Mouse (Mus musculus) intestine, embryonic 15.5 days (tissue): ENCODE results near the gene Pgp. TPM values are rescaled to one million over a fixed set of nuclear protein-coding genes. Genes with fewer than 3 reads are reported as not detected.

Source experiments
- ATAC-seq: fragments of 200-750 bp; cut with Nextera tagmentation; 2 replicates; pipeline ENCODE4 v1.8.0; 2017; ENCODE audit warnings: moderate TSS enrichment, moderate library complexity
- H3K27ac ChIP-seq: fragments of 300-500 bp; sonication (generic); 2 replicates; pipeline ENCODE4 v1.5.1; 2015; ENCODE audit warnings: mild to moderate bottlenecking, inconsistent platforms
- H3K27me3 ChIP-seq: fragments of 300-500 bp; sonication (generic); replicated peaks from 2 replicates; pipeline ENCODE4 v1.6.1; 2015; ENCODE audit warnings: inconsistent platforms
- H3K36me3 ChIP-seq: fragments of 300-500 bp; sonication (generic); 2 replicates; pipeline ENCODE4 v1.6.1; 2015; ENCODE audit warnings: inconsistent platforms
- H3K4me1 ChIP-seq: fragments of 300-500 bp; sonication (generic); replicated peaks from 2 replicates; pipeline ENCODE4 v1.6.1; 2015; ENCODE audit warnings: inconsistent platforms
- H3K4me2 ChIP-seq: fragments of 300-500 bp; sonication (generic); replicated peaks from 2 replicates; pipeline ENCODE4 v1.6.1; 2015; ENCODE audit warnings: mild to moderate bottlenecking, inconsistent platforms
- H3K4me3 ChIP-seq: fragments of 300-500 bp; sonication (generic); replicated peaks from 2 replicates; pipeline ENCODE4 v1.5.1; 2015; ENCODE audit warnings: inconsistent platforms
- H3K9ac ChIP-seq: fragments of 300-500 bp; sonication (generic); 2 replicates; pipeline ENCODE4 v1.6.1; 2015; ENCODE audit warnings: inconsistent platforms
- H3K9me3 ChIP-seq: fragments of 300-500 bp; sonication (generic); 2 replicates; pipeline ENCODE4 v1.6.1; 2016; ENCODE audit warnings: inconsistent platforms
- WGBS: fragments of 180-500 bp; shearing (Covaris S2); methylation state at CpG from one replicate; pipeline ENCODE4 v1.1.7; 2015; 5-methylcytosine and 5-hydroxymethylcytosine counted together
- polyA plus RNA-seq: library from polyadenylated mRNA; unstranded; fragments of >200 nt; fragmentation: Nextera tagmentation; extraction: Ambion mirVana; gene quantifications from 2 replicates; pipeline ENCODE4 v1.2.1, GENCODE M21; 2015

The Pgp gene
- polyA plus RNA-seq, 1 experiment from 2014 or later: 79.9 TPM

- no peak for ATAC-seq
- H3K4me2 ChIP-seq: no peak overlapping the region
- WGBS: 55% methylated on average over 6 of the region's 6 CpGs
- H3K4me1 ChIP-seq: no peaks in the 10 kb centered on the region
- no peaks in the 10 kb centered on the region for H3K9me3 ChIP-seq
- no peak overlapping the region for H3K27ac ChIP-seq
- no peaks in the 10 kb centered on the region for H3K36me3 ChIP-seq
- H3K4me3 ChIP-seq: no peak overlapping the region
- H3K9ac ChIP-seq: no peak overlapping the region
- H3K27me3 ChIP-seq: no peaks in the 10 kb centered on the region
Measured at GRCm38 (mm10) chr17:24463374-24464133, 6.6 kb upstream of the Pgp start.

DNA sequence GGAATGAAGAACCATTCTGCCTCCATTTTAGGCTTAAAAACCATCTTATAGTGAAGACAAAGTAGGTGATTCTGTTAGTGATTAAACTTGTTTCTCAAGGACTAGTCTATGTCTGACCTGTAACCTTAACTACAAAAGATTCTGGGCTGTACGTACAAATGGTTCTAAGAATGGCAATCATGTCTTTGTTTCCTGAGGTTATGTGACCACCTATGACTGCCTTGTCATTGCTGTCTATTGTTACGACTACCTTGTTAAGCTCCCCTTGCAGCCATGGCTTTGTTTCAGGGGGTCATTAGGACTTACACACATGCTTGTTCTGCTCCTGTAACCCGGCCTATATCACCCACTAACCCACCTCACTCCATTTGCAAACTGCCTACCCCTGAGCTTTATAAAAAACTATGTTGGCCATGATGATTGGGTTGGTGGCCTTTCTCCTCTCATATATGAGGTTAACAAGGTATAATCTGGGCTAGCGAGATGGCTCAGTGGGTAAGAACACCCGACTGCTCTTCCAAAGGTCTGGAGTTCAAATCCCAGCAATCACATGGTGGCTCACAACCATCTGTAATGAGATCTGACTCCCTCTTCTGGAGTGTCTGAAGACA, 1.5 kb upstream of the Pgp start:
- peaks cover 28% of the 10 kb centered on the region for H3K4me1 ChIP-seq
- no peaks in the 10 kb centered on the region for H3K27me3 ChIP-seq
- H3K36me3 ChIP-seq: no peaks in the 10 kb centered on the region
- 93% methylated on average over 5 of the region's 5 CpGs for WGBS
- no peak overlapping the region for H3K4me3 ChIP-seq
- H3K27ac ChIP-seq: no peak overlapping the region
- no peak overlapping the region for H3K9ac ChIP-seq
- no peak overlapping the region for H3K4me2 ChIP-seq
- H3K9me3 ChIP-seq: no peaks in the 10 kb centered on the region
- no peak for ATAC-seq

GRCm38 (mm10) chr17:24469336-24469909, 769 bp upstream of the Pgp start:
- ATAC-seq: no peak
- peak overlapping the region; percentile 90 for H3K27ac ChIP-seq
- peak overlapping the region; percentile 84 for H3K4me3 ChIP-seq
- H3K36me3 ChIP-seq: peaks cover 2% of the 10 kb centered on the region; the same call in 1 of the 2 replicates
- no peaks in the 10 kb centered on the region for H3K27me3 ChIP-seq
- H3K4me2 ChIP-seq: peak overlapping the region; percentile 96
- peak overlapping the region; percentile 62 for H3K9ac ChIP-seq
- 19% methylated on average over 7 of the region's 7 CpGs for WGBS
- H3K4me1 ChIP-seq: peaks cover 34% of the 10 kb centered on the region
- no peaks in the 10 kb centered on the region for H3K9me3 ChIP-seq

- peak overlapping the region; percentile 90 for H3K27ac ChIP-seq
- WGBS: under 1% methylated on average over 68 of the region's 68 CpGs
- peak overlapping the region; percentile 96 for H3K4me2 ChIP-seq
- H3K36me3 ChIP-seq: peaks cover 15% of the 10 kb centered on the region
- no peaks in the 10 kb centered on the region for H3K27me3 ChIP-seq
- peaks cover 36% of the 10 kb centered on the region for H3K4me1 ChIP-seq
- peak overlapping the region; percentile 94 for H3K9ac ChIP-seq
- peak; percentile 26 for ATAC-seq
- H3K4me3 ChIP-seq: peak overlapping the region; percentile 84
- no peaks in the 10 kb centered on the region for H3K9me3 ChIP-seq
Measured at GRCm38 (mm10) chr17:24470701-24471527, 722 bp downstream of the Pgp start.

GRCm38 (mm10) chr17:24472512-24472911, 2.3 kb downstream of the Pgp start:
- Histone ChIP-seq H3K4me1 (peaks cover 36% of the 10 kb centered on the region), H3K4me2 (peak overlapping the region; percentile 96), H3K36me3 (peaks cover 22% of the 10 kb centered on the region), H3K4me3 (peak overlapping the region; percentile 84), H3K9me3 (no peaks in the 10 kb centered on the region), H3K27ac (peak overlapping the region; percentile 78), H3K27me3 (no peaks in the 10 kb centered on the region), H3K9ac (peak overlapping the region; percentile 12; the same call in 1 of the 2 replicates)
- ATAC-seq: peak; percentile 41
- 60% methylated on average over 4 of the region's 4 CpGs for WGBS

GRCm38 (mm10) chr17:24473612-24474275, 3.6 kb downstream of the Pgp start, which contains the start of gene Bricd5:
Bricd5 (plus strand) TSS chr17:24473884.
- Histone ChIP-seq H3K36me3 (peaks cover 22% of the 10 kb centered on the region), H3K4me3 (0 out of 2 replicates have a peak within 1 kb of the TSS, but pooled peaks have one; percentile 84), H3K9me3 (no peaks in the 10 kb centered on the region), H3K27me3 (no peaks in the 10 kb centered on the region), H3K9ac (peak within 1 kb of the TSS; percentile 12; the same call in 1 of the 2 replicates), H3K27ac (peak within 1 kb of the TSS; percentile 78), H3K4me2 (peak within 1 kb of the TSS; percentile 96), H3K4me1 (peaks cover 44% of the 10 kb centered on the region)
- 82% methylated on average over 6 of the region's 6 CpGs for WGBS
- no peak for ATAC-seq

GRCm38 (mm10) chr17:24474557-24474956, 4.4 kb downstream of the Pgp start:
- Histone ChIP-seq H3K27ac (0 out of 2 replicates have a peak overlapping the region, but pooled peaks have one; percentile 78), H3K4me2 (no peak overlapping the region), H3K4me3 (no peak overlapping the region), H3K9ac (no peak overlapping the region), H3K27me3 (no peaks in the 10 kb centered on the region), H3K4me1 (peaks cover 44% of the 10 kb centered on the region), H3K9me3 (no peaks in the 10 kb centered on the region), H3K36me3 (peaks cover 22% of the 10 kb centered on the region)
- 75% methylated on average over 5 of the region's 5 CpGs for WGBS
- ATAC-seq: no peak

GRCm38 (mm10) chr17:24475586-24475985, 5.4 kb downstream of the Pgp start:
- H3K27ac ChIP-seq: no peak overlapping the region
- H3K9ac ChIP-seq: no peak overlapping the region
- H3K4me3 ChIP-seq: no peak overlapping the region
- H3K4me2 ChIP-seq: no peak overlapping the region
- H3K9me3 ChIP-seq: no peaks in the 10 kb centered on the region
- H3K4me1 ChIP-seq: peaks cover 52% of the 10 kb centered on the region
- ATAC-seq: no peak
- H3K27me3 ChIP-seq: no peaks in the 10 kb centered on the region
- WGBS: 92% methylated on average over 6 of the region's 6 CpGs
- H3K36me3 ChIP-seq: peaks cover 22% of the 10 kb centered on the region

- no peak for ATAC-seq
- peaks cover 22% of the 10 kb centered on the region for H3K36me3 ChIP-seq
- WGBS: 94% methylated on average over 10 of the region's 10 CpGs
- no peaks in the 10 kb centered on the region for H3K27me3 ChIP-seq
- H3K4me2 ChIP-seq: no peak overlapping the region
- H3K4me1 ChIP-seq: peaks cover 47% of the 10 kb centered on the region
- H3K9ac ChIP-seq: no peak overlapping the region
- H3K27ac ChIP-seq: no peak overlapping the region
- no peaks in the 10 kb centered on the region for H3K9me3 ChIP-seq
- no peak overlapping the region for H3K4me3 ChIP-seq
Measured at GRCm38 (mm10) chr17:24476022-24476776, 6.0 kb downstream of the Pgp start.

DNA sequence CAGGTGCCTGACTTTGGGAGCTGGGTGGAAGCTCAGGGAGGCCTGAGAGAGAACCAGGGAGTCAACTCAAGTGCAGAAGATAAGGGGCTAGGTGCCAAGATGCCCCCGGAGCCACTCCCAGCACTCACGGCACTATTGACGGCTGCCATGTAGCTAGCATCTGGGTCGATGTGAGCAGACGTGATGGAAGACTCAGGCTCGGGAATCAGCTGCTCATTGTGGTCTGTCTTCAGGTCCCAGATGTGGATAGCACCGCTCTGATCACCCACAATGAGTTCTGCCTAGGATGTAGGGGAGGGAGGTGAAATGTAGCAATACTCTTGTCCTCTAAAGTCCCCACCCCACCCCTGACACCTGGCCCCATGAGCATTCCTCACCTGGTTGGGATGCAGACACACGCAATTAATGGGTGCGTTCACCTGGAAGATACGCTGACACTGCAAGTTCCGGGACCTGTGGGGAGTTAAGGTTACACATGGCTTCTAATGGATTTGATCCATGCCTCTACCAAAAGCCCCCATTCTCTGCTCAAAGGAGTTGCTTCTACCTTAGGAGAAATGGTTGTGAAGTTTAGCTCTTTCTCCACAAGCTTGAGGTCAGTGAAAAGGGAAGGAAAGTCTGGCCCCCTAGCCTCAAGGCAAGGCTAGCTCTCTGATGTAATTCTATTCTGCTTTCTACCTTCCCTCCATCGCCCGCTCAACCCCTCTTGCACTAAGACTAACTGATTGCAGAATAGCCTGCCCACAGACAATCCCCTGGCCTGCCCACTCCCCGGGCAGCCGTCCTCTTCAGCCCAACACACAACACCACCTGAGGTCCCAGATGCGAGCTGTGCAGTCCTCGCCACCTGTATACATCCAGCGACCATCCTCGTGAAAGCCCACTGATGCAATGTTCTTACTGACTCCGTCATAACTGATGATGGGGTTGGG, 7.1 kb downstream of the Pgp start:
- Histone ChIP-seq H3K36me3 (peaks cover 22% of the 10 kb centered on the region), H3K27me3 (no peaks in the 10 kb centered on the region), H3K27ac (no peak overlapping the region), H3K4me2 (peak overlapping the region; percentile 76), H3K9me3 (no peaks in the 10 kb centered on the region), H3K4me3 (no peak overlapping the region; the same call in 1 of the 2 replicates), H3K9ac (no peak overlapping the region), H3K4me1 (peaks cover 38% of the 10 kb centered on the region)
- WGBS: 89% methylated on average over 20 of the region's 20 CpGs
- ATAC-seq: no peak
